Mouse (Mus musculus): Measurements from ENCODE around the gene Tmem175.

- TF ChIP-seq CTCF (IDR thresholded peaks at IDR 0.05; ENCODE audit: insufficient read depth, low read length) (no peak), POLR2A (IDR thresholded peaks at IDR 0.05; ENCODE audit: borderline replicate concordance, extremely low read depth, low read depth, low read length) (no peak)
Observed at GRCm38 (mm10) chr5:108659698-108660631, 30.4 kb downstream of the Tmem175 start, which contains the start of gene Idua.

Measured in lung, adult 2 months (tissue).